In genomic region chr12:76435549-76435948, GRCm38 (mm10) we compare ENCODE assay signal across 13 mouse cellular contexts. TPM values are rescaled to one million over a fixed set of nuclear protein-coding genes. Genes with fewer than 3 reads are reported as not detected.
DNase-seq lines count a peak whose midpoint lies in the region; ATAC-seq lines count a peak whose summit lies in the region.
"Had no signal": no experiment of that assay in that cellular context is flagged by ENCODE, and none has a peak within 500 bp of the region (broad histone marks: within the 10 kb centered on the region; RNA-seq: fewer than 3 reads in every experiment).

No protein-coding gene starts in this region.

- H3K27ac ChIP-seq in hindbrain, embryonic 12.5 days = no peak overlapping the region
- no peak overlapping the region for H3K27ac ChIP-seq in hindbrain, embryonic 11.5 days (ENCODE audit: low read depth, low read length)
- no peak overlapping the region; the same call in 1 of the 2 replicates for H3K27ac ChIP-seq in embryonic facial prominence, embryonic 10.5 days (replicated peaks)
- H3K27ac ChIP-seq in forebrain, embryonic 14.5 days (ENCODE audit: low read depth, low read length) = no peak overlapping the region
- H3K27ac ChIP-seq in midbrain, embryonic 12.5 days (replicated peaks) = no peak overlapping the region
- H3K27ac ChIP-seq: liver, embryonic 15.5 days had no signal

- no peak for ATAC-seq in hindbrain, embryonic 12.5 days (ENCODE audit: low FRiP score)
- ATAC-seq in hindbrain, embryonic 11.5 days (ENCODE audit: low FRiP score) = no peak
- ATAC-seq in forebrain, embryonic 14.5 days = no peak
- no peak for ATAC-seq in midbrain, embryonic 12.5 days (ENCODE audit: low FRiP score, low read depth)
- ATAC-seq: activated CD4-positive, CD25-positive, alpha-beta regulatory T cell, adult 4 months had no signal

- no peaks in the 10 kb centered on the region for H3K9me3 ChIP-seq in hindbrain, embryonic 12.5 days (replicated peaks)
- H3K9me3 ChIP-seq in hindbrain, embryonic 11.5 days (ENCODE audit: control insufficient read depth, low read length) = no peaks in the 10 kb centered on the region
- no peaks in the 10 kb centered on the region for H3K9me3 ChIP-seq in embryonic facial prominence, embryonic 10.5 days
- no peaks in the 10 kb centered on the region for H3K9me3 ChIP-seq in forebrain, embryonic 14.5 days (replicated peaks; ENCODE audit: control insufficient read depth, low read length)
- H3K9me3 ChIP-seq in midbrain, embryonic 12.5 days = no peaks in the 10 kb centered on the region
- H3K9me3 ChIP-seq: liver, embryonic 15.5 days had no signal

- no peak overlapping the region for H3K9ac ChIP-seq in hindbrain, embryonic 12.5 days
- H3K9ac ChIP-seq in hindbrain, embryonic 11.5 days (ENCODE audit: low read depth, low read length) = no peak overlapping the region
- H3K9ac ChIP-seq in forebrain, embryonic 14.5 days (ENCODE audit: low read length) = no peak overlapping the region
- no peak overlapping the region for H3K9ac ChIP-seq in midbrain, embryonic 12.5 days (replicated peaks)
- H3K9ac ChIP-seq: liver, embryonic 15.5 days had no signal

- peaks cover 20% of the 10 kb centered on the region for H3K27me3 ChIP-seq in hindbrain, embryonic 12.5 days
- H3K27me3 ChIP-seq in hindbrain, embryonic 11.5 days (ENCODE audit: control insufficient read depth, insufficient read depth, low read length) = no peaks in the 10 kb centered on the region
- peaks cover 33% of the 10 kb centered on the region for H3K27me3 ChIP-seq in embryonic facial prominence, embryonic 10.5 days (replicated peaks; ENCODE audit: low read depth, poor library complexity, severe bottlenecking)
- peaks cover 4% of the 10 kb centered on the region; the same call in 1 of the 2 replicates for H3K27me3 ChIP-seq in forebrain, embryonic 14.5 days (replicated peaks; ENCODE audit: control insufficient read depth, insufficient read depth, low read length)
- H3K27me3 ChIP-seq in midbrain, embryonic 12.5 days = peaks cover 23% of the 10 kb centered on the region

- intact Hi-C loops in gastrocnemius, postnatal 36 days (cut with DNase I) = no loop called here

- H3K4me2 ChIP-seq in hindbrain, embryonic 12.5 days (replicated peaks) = peak overlapping the region; percentile 51
- no peak overlapping the region for H3K4me2 ChIP-seq in hindbrain, embryonic 11.5 days (replicated peaks; ENCODE audit: low read depth, low read length)
- peak overlapping the region; percentile 45; the same call in 1 of the 2 replicates for H3K4me2 ChIP-seq in forebrain, embryonic 14.5 days (ENCODE audit: low read length)
- peak overlapping the region; percentile 54 for H3K4me2 ChIP-seq in midbrain, embryonic 12.5 days (replicated peaks)

- DNase-seq in hindbrain, embryonic 11.5 days (ENCODE audit: low spot score) = no peak
- DNase-seq in embryonic facial prominence, embryonic 10.5 days (ENCODE audit: low spot score) = no peak
- DNase-seq in forebrain, embryonic 14.5 days (ENCODE audit: low spot score) = no peak
- DNase-seq in right cerebral cortex, postnatal 14 days = no peak
- no peak for DNase-seq in ovary, adult 18-20 months (ENCODE audit: low spot score)
- no peak for DNase-seq in gastrocnemius, postnatal 36 days
- DNase-seq: heart, postnatal 10 days; thymus, postnatal 4 days had no signal

- H3K36me3 ChIP-seq in hindbrain, embryonic 12.5 days = no peaks in the 10 kb centered on the region
- no peaks in the 10 kb centered on the region for H3K36me3 ChIP-seq in hindbrain, embryonic 11.5 days (ENCODE audit: control insufficient read depth, insufficient read depth, low read length)
- H3K36me3 ChIP-seq in embryonic facial prominence, embryonic 10.5 days (replicated peaks) = no peaks in the 10 kb centered on the region
- H3K36me3 ChIP-seq in forebrain, embryonic 14.5 days (ENCODE audit: control insufficient read depth, insufficient read depth, low read length) = no peaks in the 10 kb centered on the region
- no peaks in the 10 kb centered on the region for H3K36me3 ChIP-seq in midbrain, embryonic 12.5 days
- H3K36me3 ChIP-seq: liver, embryonic 15.5 days had no signal

- peaks cover 5% of the 10 kb centered on the region for H3K4me1 ChIP-seq in hindbrain, embryonic 12.5 days
- no peaks in the 10 kb centered on the region for H3K4me1 ChIP-seq in hindbrain, embryonic 11.5 days (replicated peaks; ENCODE audit: control insufficient read depth, insufficient read depth, low read length)
- H3K4me1 ChIP-seq in embryonic facial prominence, embryonic 10.5 days = peaks cover 14% of the 10 kb centered on the region
- peaks cover 4% of the 10 kb centered on the region; the same call in 1 of the 2 replicates for H3K4me1 ChIP-seq in forebrain, embryonic 14.5 days (ENCODE audit: control insufficient read depth, insufficient read depth, low read length)
- 0 out of 2 replicates have a peak, but pooled peaks cover 3% of the 10 kb centered on the region for H3K4me1 ChIP-seq in midbrain, embryonic 12.5 days
- H3K4me1 ChIP-seq: liver, embryonic 15.5 days had no signal

- H3K4me3 ChIP-seq in hindbrain, embryonic 12.5 days = no peak overlapping the region
- no peak overlapping the region for H3K4me3 ChIP-seq in hindbrain, embryonic 11.5 days (ENCODE audit: low read depth, low read length)
- peak overlapping the region; percentile 60 for H3K4me3 ChIP-seq in embryonic facial prominence, embryonic 10.5 days
- no peak overlapping the region for H3K4me3 ChIP-seq in forebrain, embryonic 14.5 days (ENCODE audit: low read depth, low read length)
- no peak overlapping the region for H3K4me3 ChIP-seq in midbrain, embryonic 12.5 days
- H3K4me3 ChIP-seq: liver, embryonic 15.5 days; myocyte had no signal

- WGBS in hindbrain, embryonic 12.5 days = 41% methylated on average over 8 of the region's 8 CpGs
- 40% methylated on average over 8 of the region's 8 CpGs for WGBS in hindbrain, embryonic 11.5 days
- WGBS in embryonic facial prominence, embryonic 10.5 days = 32% methylated on average over 8 of the region's 8 CpGs
- 37% methylated on average over 8 of the region's 8 CpGs for WGBS in forebrain, embryonic 14.5 days
- 37% methylated on average over 8 of the region's 8 CpGs for WGBS in midbrain, embryonic 12.5 days

RNA-seq across cellular contexts. Expression of gene Ppp1r36, which starts 18.2 kb away (rescaled TPM):
- 2.7 and 3.1 TPM in 2 replicates for polyA plus RNA-seq in hindbrain, embryonic 12.5 days (2016; fragmentation: Nextera tagmentation; extraction: Ambion mirVana)
- 1.9 and 2.3 TPM in 2 replicates for polyA plus RNA-seq in hindbrain, embryonic 11.5 days (2014; fragmentation: Nextera tagmentation; extraction: Ambion mirVana)
- polyA plus RNA-seq in embryonic facial prominence, embryonic 10.5 days (2016; fragmentation: Nextera tagmentation; extraction: Ambion mirVana) = 1.6 and 1.8 TPM in 2 replicates
- polyA plus RNA-seq in forebrain, embryonic 14.5 days (2014; fragmentation: Nextera tagmentation; extraction: Ambion mirVana) = 0.77 and 1.2 TPM in 2 replicates
- polyA plus RNA-seq in midbrain, embryonic 12.5 days (2016; fragmentation: Nextera tagmentation; extraction: Ambion mirVana) = 0.25 and 0.42 TPM in 2 replicates
- total RNA-seq in gastrocnemius, postnatal 36 days (2021) = not detected
- polyA plus RNA-seq: activated CD4-positive, CD25-positive, alpha-beta regulatory T cell, adult 4 months; myocyte had no signal

RNA-seq across cellular contexts. Expression of gene Hspa2, which starts 31.6 kb away (rescaled TPM):
- polyA plus RNA-seq in hindbrain, embryonic 12.5 days (2016; fragmentation: Nextera tagmentation; extraction: Ambion mirVana) = 9.8 and 10.4 TPM in 2 replicates
- polyA plus RNA-seq in hindbrain, embryonic 11.5 days (2014; fragmentation: Nextera tagmentation; extraction: Ambion mirVana) = 8.1 and 11.2 TPM in 2 replicates
- polyA plus RNA-seq in embryonic facial prominence, embryonic 10.5 days (2016; fragmentation: Nextera tagmentation; extraction: Ambion mirVana) = 5.4 and 5.9 TPM in 2 replicates
- polyA plus RNA-seq in forebrain, embryonic 14.5 days (2014; fragmentation: Nextera tagmentation; extraction: Ambion mirVana) = 4.5 and 5.5 TPM in 2 replicates
- polyA plus RNA-seq in midbrain, embryonic 12.5 days (2016; fragmentation: Nextera tagmentation; extraction: Ambion mirVana) = 5.8 and 6.5 TPM in 2 replicates
- 1 to 10 TPM; 8.4 to 9.0 TPM for total RNA-seq in gastrocnemius, postnatal 36 days (2021)
